Mouse (Mus musculus): ENCODE measurements around the gene Plce1. TPM values are rescaled to one million over a fixed set of nuclear protein-coding genes. Genes with fewer than 3 reads are reported as not detected.
"Not testable (repeated sequence)": the region's sequence is repeated elsewhere in the genome, so short reads cannot be mapped to it uniquely, and the experiment has no call there.

Gene Plce1
- total and polyA plus RNA-seq, 2 experiments from 2014 or later, result 3.0 to 19.5 TPM

- TF ChIP-seq CTCF (IDR thresholded peaks at IDR 0.05), result no peak
- Histone ChIP-seq H3K4me3 (ENCODE audit: low read depth, low read length) (no peak overlapping the region), H3K4me1 (ENCODE audit: insufficient read depth, low read length) (no peaks in the 10 kb centered on the region), H3K27me3 (ENCODE audit: insufficient read depth, low read length) (no peaks in the 10 kb centered on the region; the same call in 1 of the 2 replicates), H3K4me2 (ENCODE audit: low read depth, low read length, poor library complexity, severe bottlenecking) (no peak overlapping the region), H3K9me3 (ENCODE audit: low read length) (no peaks in the 10 kb centered on the region), H3K27ac (ENCODE audit: low read depth, low read length) (no peak overlapping the region), H3K9ac (replicated peaks; ENCODE audit: low read length, poor library complexity, severe bottlenecking) (no peak overlapping the region), H3K36me3 (ENCODE audit: insufficient read depth, low read length) (no peaks in the 10 kb centered on the region)
- ATAC-seq (ENCODE audit: low FRiP score), result no peak
- DNase-seq (ENCODE audit: low spot score), result no peak
- WGBS, result 81% methylated on average over 1 of the region's 1 CpGs
These were observed 77.9 kb downstream of the Plce1 start for GRCm38 (mm10) chr19:38558816-38559215.

GRCm38 (mm10) chr19:38561887-38562286 is 81.0 kb downstream of the Plce1 start:
- H3K9ac ChIP-seq (replicated peaks; ENCODE audit: low read length, poor library complexity, severe bottlenecking); DNase-seq (ENCODE audit: low spot score); H3K9me3 ChIP-seq (ENCODE audit: low read length); H3K4me2 ChIP-seq (ENCODE audit: low read depth, low read length, poor library complexity, severe bottlenecking); H3K27me3 ChIP-seq (ENCODE audit: insufficient read depth, low read length); H3K4me3 ChIP-seq (ENCODE audit: low read depth, low read length); ATAC-seq (ENCODE audit: low FRiP score); H3K27ac ChIP-seq (ENCODE audit: low read depth, low read length); H3K36me3 ChIP-seq (ENCODE audit: insufficient read depth, low read length); H3K4me1 ChIP-seq (ENCODE audit: insufficient read depth, low read length): not testable (repeated sequence)
- peak; percentile 37; the same call in 1 of the 2 replicates for TF ChIP-seq CTCF (IDR thresholded peaks at IDR 0.05)
- 100% methylated on average over 1 of the region's 1 CpGs for WGBS

- H3K4me3 ChIP-seq (ENCODE audit: low read depth, low read length), result no peak overlapping the region
- H3K9ac ChIP-seq (replicated peaks; ENCODE audit: low read length, poor library complexity, severe bottlenecking), result no peak overlapping the region
- no peaks in the 10 kb centered on the region for H3K9me3 ChIP-seq (ENCODE audit: low read length)
- no peaks in the 10 kb centered on the region for H3K36me3 ChIP-seq (ENCODE audit: insufficient read depth, low read length)
- ATAC-seq (ENCODE audit: low FRiP score) (no peak), DNase-seq (ENCODE audit: low spot score) (no peak)
- H3K4me1 ChIP-seq (ENCODE audit: insufficient read depth, low read length), result peaks cover 7% of the 10 kb centered on the region; the same call in 1 of the 2 replicates
- no peaks in the 10 kb centered on the region; the same call in 1 of the 2 replicates for H3K27me3 ChIP-seq (ENCODE audit: insufficient read depth, low read length)
- H3K4me2 ChIP-seq (ENCODE audit: low read depth, low read length, poor library complexity, severe bottlenecking), result no peak overlapping the region
- no peak for TF ChIP-seq CTCF (IDR thresholded peaks at IDR 0.05)
- H3K27ac ChIP-seq (ENCODE audit: low read depth, low read length), result no peak overlapping the region
These were observed 85.2 kb downstream of the Plce1 start for GRCm38 (mm10) chr19:38566156-38566555.

GRCm38 (mm10) chr19:38566752-38567151 is 85.8 kb downstream of the Plce1 start:
- Histone ChIP-seq H3K4me2 (ENCODE audit: low read depth, low read length, poor library complexity, severe bottlenecking) (peak overlapping the region; percentile 32), H3K9ac (replicated peaks; ENCODE audit: low read length, poor library complexity, severe bottlenecking) (no peak overlapping the region), H3K4me3 (ENCODE audit: low read depth, low read length) (no peak overlapping the region), H3K36me3 (ENCODE audit: insufficient read depth, low read length) (no peaks in the 10 kb centered on the region), H3K4me1 (ENCODE audit: insufficient read depth, low read length) (peaks cover 7% of the 10 kb centered on the region; the same call in 1 of the 2 replicates), H3K27ac (ENCODE audit: low read depth, low read length) (peak overlapping the region; percentile 3; the same call in 1 of the 2 replicates), H3K9me3 (ENCODE audit: low read length) (no peaks in the 10 kb centered on the region), H3K27me3 (ENCODE audit: insufficient read depth, low read length) (no peaks in the 10 kb centered on the region; the same call in 1 of the 2 replicates)
- WGBS, result 7% methylated on average over 7 of the region's 7 CpGs
- peak; percentile 88 for ATAC-seq (ENCODE audit: low FRiP score)
- TF ChIP-seq CTCF (IDR thresholded peaks at IDR 0.05), result peak; percentile 70
- DNase-seq (ENCODE audit: low spot score), result peak; percentile 70

- H3K9me3 ChIP-seq (ENCODE audit: low read length), result no peaks in the 10 kb centered on the region
- peak overlapping the region; percentile 32 for H3K4me2 ChIP-seq (ENCODE audit: low read depth, low read length, poor library complexity, severe bottlenecking)
- peaks cover 7% of the 10 kb centered on the region; the same call in 1 of the 2 replicates for H3K4me1 ChIP-seq (ENCODE audit: insufficient read depth, low read length)
- peak; percentile 5; the same call in 1 of the 2 replicates for ATAC-seq (ENCODE audit: low FRiP score)
- TF ChIP-seq CTCF (IDR thresholded peaks at IDR 0.05), result no peak
- H3K36me3 ChIP-seq (ENCODE audit: insufficient read depth, low read length), result no peaks in the 10 kb centered on the region
- no peak for DNase-seq (ENCODE audit: low spot score)
- H3K9ac ChIP-seq (replicated peaks; ENCODE audit: low read length, poor library complexity, severe bottlenecking), result no peak overlapping the region
- WGBS, result 54% methylated on average over 5 of the region's 5 CpGs
- no peaks in the 10 kb centered on the region; the same call in 1 of the 2 replicates for H3K27me3 ChIP-seq (ENCODE audit: insufficient read depth, low read length)
- H3K4me3 ChIP-seq (ENCODE audit: low read depth, low read length), result no peak overlapping the region
- H3K27ac ChIP-seq (ENCODE audit: low read depth, low read length), result no peak overlapping the region
These were observed 86.4 kb downstream of the Plce1 start for GRCm38 (mm10) chr19:38567331-38567730.

GRCm38 (mm10) chr19:38578554-38579146 is 97.7 kb downstream of the Plce1 start:
- H3K27me3 ChIP-seq (ENCODE audit: insufficient read depth, low read length), result no peaks in the 10 kb centered on the region
- WGBS, result 46% methylated on average over 8 of the region's 8 CpGs
- H3K36me3 ChIP-seq (ENCODE audit: insufficient read depth, low read length), result no peaks in the 10 kb centered on the region
- no peaks in the 10 kb centered on the region for H3K9me3 ChIP-seq (ENCODE audit: low read length)
- ATAC-seq (ENCODE audit: low FRiP score) (no peak), DNase-seq (ENCODE audit: low spot score) (peak; percentile 24)
- H3K4me3 ChIP-seq (ENCODE audit: low read depth, low read length), result no peak overlapping the region
- no peak overlapping the region for H3K9ac ChIP-seq (replicated peaks; ENCODE audit: low read length, poor library complexity, severe bottlenecking)
- 0 out of 2 replicates have a peak, but pooled peaks have one; percentile 11 for TF ChIP-seq CTCF (IDR thresholded peaks at IDR 0.05)
- no peak overlapping the region for H3K4me2 ChIP-seq (ENCODE audit: low read depth, low read length, poor library complexity, severe bottlenecking)
- H3K4me1 ChIP-seq (ENCODE audit: insufficient read depth, low read length), result no peaks in the 10 kb centered on the region
- H3K27ac ChIP-seq (ENCODE audit: low read depth, low read length), result no peak overlapping the region
